Mouse (Mus musculus) hindbrain, embryonic 10.5 days (tissue): ENCODE measurements around the gene Daglb. TPM values are rescaled to one million over a fixed set of nuclear protein-coding genes. Genes with fewer than 3 reads are reported as not detected.
"Not testable (repeated sequence)": the region's sequence is repeated elsewhere in the genome, so short reads cannot be mapped to it uniquely, and the experiment has no call there.

Experiments used
- DNase-seq: peaks from one replicate; pipeline ENCODE4 v3.0.0-alpha.2; 2017; ENCODE audit warnings: low spot score
- H3K27ac ChIP-seq: fragments of 300-500 bp; sonication (generic); 2 replicates; pipeline ENCODE4 v1.5.1; 2016; ENCODE audit warnings: mild to moderate bottlenecking, moderate library complexity
- H3K27me3 ChIP-seq: fragments of 300-500 bp; sonication (generic); 2 replicates; pipeline ENCODE4 v1.6.1; 2016; ENCODE audit warnings: mild to moderate bottlenecking; ENCODE audit not compliant: poor library complexity, insufficient read depth, severe bottlenecking
- H3K36me3 ChIP-seq: fragments of 300-500 bp; sonication (generic); 2 replicates; pipeline ENCODE4 v1.6.1; 2016; ENCODE audit warnings: mild to moderate bottlenecking, moderate library complexity
- H3K4me1 ChIP-seq: fragments of 300-500 bp; sonication (generic); replicated peaks from 2 replicates; pipeline ENCODE4 v1.6.1; 2016; ENCODE audit warnings: mild to moderate bottlenecking
- H3K4me3 ChIP-seq: fragments of 300-500 bp; sonication (generic); 2 replicates; pipeline ENCODE4 v1.5.1; 2016; ENCODE audit warnings: mild to moderate bottlenecking, moderate library complexity
- H3K9me3 ChIP-seq: fragments of 300-500 bp; sonication (generic); 2 replicates; pipeline ENCODE4 v1.6.1; 2016; ENCODE audit warnings: mild to moderate bottlenecking, moderate library complexity
- WGBS: fragments of 180-500 bp; shearing (Covaris S2); methylation state at CpG from one replicate; pipeline ENCODE4 v1.1.7; 2016; 5-methylcytosine and 5-hydroxymethylcytosine counted together
- polyA plus RNA-seq: library from polyadenylated mRNA; unstranded; fragments of >200 nt; fragmentation: Nextera tagmentation; extraction: Ambion mirVana; gene quantifications from 2 replicates; pipeline ENCODE4 v1.2.1, GENCODE M21; 2016

Daglb gene
- polyA plus RNA-seq, 1 experiment from 2014 or later: 16.7 TPM

GRCm38 (mm10) chr5:143495708-143496107, 31.3 kb downstream of the Daglb start:
- H3K4me1 ChIP-seq: no peaks in the 10 kb centered on the region
- H3K9me3 ChIP-seq: no peaks in the 10 kb centered on the region
- H3K27me3 ChIP-seq: no peaks in the 10 kb centered on the region
- no peak overlapping the region for H3K27ac ChIP-seq
- WGBS: 91% methylated on average over 6 of the region's 6 CpGs
- DNase-seq: no peak
- no peak overlapping the region for H3K4me3 ChIP-seq
- peaks cover 76% of the 10 kb centered on the region for H3K36me3 ChIP-seq

GRCm38 (mm10) chr5:143497451-143497850, 33.1 kb downstream of the Daglb start:
- H3K4me1 ChIP-seq: no peaks in the 10 kb centered on the region
- no peak overlapping the region for H3K27ac ChIP-seq
- no peaks in the 10 kb centered on the region for H3K9me3 ChIP-seq
- no peaks in the 10 kb centered on the region for H3K27me3 ChIP-seq
- DNase-seq: no peak
- no peak overlapping the region for H3K4me3 ChIP-seq
- H3K36me3 ChIP-seq: peaks cover 76% of the 10 kb centered on the region
- 80% methylated on average over 3 of the region's 3 CpGs for WGBS

DNA sequence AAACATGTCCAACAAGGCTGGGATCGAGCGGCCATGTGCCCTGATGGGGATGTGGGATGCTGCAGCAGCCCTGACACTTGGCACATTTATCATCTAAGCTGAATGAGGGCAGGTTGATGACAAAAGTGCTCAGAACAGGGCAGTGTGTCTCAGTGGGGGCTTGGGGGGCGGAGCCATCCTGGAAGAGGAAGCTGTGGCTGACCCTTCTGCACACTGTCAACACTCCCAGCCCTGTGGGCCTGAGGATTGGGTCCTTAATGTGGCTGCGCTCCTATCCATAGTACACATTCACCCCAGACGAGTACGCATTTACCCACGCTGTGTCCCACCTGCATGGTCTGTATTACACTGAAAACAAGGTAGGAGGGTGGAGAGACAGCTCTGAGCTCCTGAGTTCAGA, 34.8 kb downstream of the Daglb start:
- peaks cover 79% of the 10 kb centered on the region for H3K36me3 ChIP-seq
- 94% methylated on average over 7 of the region's 7 CpGs for WGBS
- no peak overlapping the region for H3K27ac ChIP-seq
- no peak overlapping the region for H3K4me3 ChIP-seq
- H3K9me3 ChIP-seq: no peaks in the 10 kb centered on the region
- no peak for DNase-seq
- no peaks in the 10 kb centered on the region for H3K4me1 ChIP-seq
- no peaks in the 10 kb centered on the region for H3K27me3 ChIP-seq

DNA sequence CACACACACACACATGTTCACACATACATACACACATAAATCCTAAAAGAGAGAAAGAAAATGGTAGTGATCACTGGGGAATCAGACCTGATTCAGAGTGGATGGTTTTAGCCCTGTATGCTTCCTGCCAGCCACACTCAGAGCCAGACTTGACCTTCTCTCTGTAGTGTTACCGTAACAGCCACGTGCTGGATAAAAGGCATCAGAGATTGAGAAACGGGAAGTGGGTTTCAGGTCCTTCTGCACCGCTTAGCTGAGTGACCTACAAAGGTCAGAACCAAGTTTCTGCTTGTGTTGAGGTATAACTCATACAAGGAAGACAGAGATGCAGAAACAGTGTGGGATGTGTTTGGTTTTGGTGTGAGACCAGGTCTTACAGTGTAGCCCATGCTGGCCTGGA, 35.3 kb downstream of the Daglb start:
- Histone ChIP-seq H3K4me3 (no peak overlapping the region), H3K27me3 (no peaks in the 10 kb centered on the region), H3K9me3 (no peaks in the 10 kb centered on the region), H3K27ac (no peak overlapping the region), H3K36me3 (peaks cover 79% of the 10 kb centered on the region), H3K4me1 (no peaks in the 10 kb centered on the region)
- WGBS: 92% methylated on average over 4 of the region's 4 CpGs
- DNase-seq: no peak

- 90% methylated on average over 14 of the region's 14 CpGs for whole genome bisulfite sequencing
Observed at GRCm38 (mm10) chr5:143500711-143501110, 36.3 kb downstream of the Daglb start.

GRCm38 (mm10) chr5:143501140-143501539, 36.8 kb downstream of the Daglb start:
- Histone ChIP-seq H3K27ac (no peak overlapping the region), H3K4me1 (no peaks in the 10 kb centered on the region), H3K27me3 (no peaks in the 10 kb centered on the region), H3K9me3 (no peaks in the 10 kb centered on the region), H3K36me3 (peaks cover 79% of the 10 kb centered on the region), H3K4me3 (no peak overlapping the region)
- WGBS: 98% methylated on average over 8 of the region's 8 CpGs
- DNase-seq: no peak

More at GRCm38 (mm10) chr5:143500711-143501110, 36.3 kb downstream of the Daglb start:
- not testable (repeated sequence) for DNase-seq, H3K9me3 ChIP-seq, H3K4me1 ChIP-seq, H3K27ac ChIP-seq, H3K4me3 ChIP-seq, H3K27me3 ChIP-seq
- H3K36me3 ChIP-seq: peaks cover 79% of the 10 kb centered on the region

- Histone ChIP-seq H3K27me3 (no peaks in the 10 kb centered on the region), H3K9me3 (no peaks in the 10 kb centered on the region)
- 90% methylated on average over 2 of the region's 2 CpGs for WGBS
Observed at GRCm38 (mm10) chr5:143501649-143502048, 37.3 kb downstream of the Daglb start.

GRCm38 (mm10) chr5:143502899-143503557, 38.6 kb downstream of the Daglb start:
- no peaks in the 10 kb centered on the region for H3K27me3 ChIP-seq
- H3K4me1 ChIP-seq: peaks cover 7% of the 10 kb centered on the region; the same call in 1 of the 2 replicates
- H3K27ac ChIP-seq: no peak overlapping the region
- H3K9me3 ChIP-seq: no peaks in the 10 kb centered on the region
- H3K36me3 ChIP-seq: peaks cover 88% of the 10 kb centered on the region
- DNase-seq: no peak
- WGBS: 92% methylated on average over 19 of the region's 19 CpGs
- H3K4me3 ChIP-seq: no peak overlapping the region

More at GRCm38 (mm10) chr5:143501649-143502048, 37.3 kb downstream of the Daglb start:
- Histone ChIP-seq H3K4me3 (no peak overlapping the region), H3K27ac (no peak overlapping the region), H3K36me3 (peaks cover 79% of the 10 kb centered on the region), H3K4me1 (no peaks in the 10 kb centered on the region)
- DNase-seq: no peak

- DNase-seq: no peak
- H3K9me3 ChIP-seq: no peaks in the 10 kb centered on the region
- no peaks in the 10 kb centered on the region for H3K27me3 ChIP-seq
- peaks cover 93% of the 10 kb centered on the region for H3K36me3 ChIP-seq
- peaks cover 14% of the 10 kb centered on the region for H3K4me1 ChIP-seq
- no peak overlapping the region for H3K27ac ChIP-seq
- 97% methylated on average over 6 of the region's 6 CpGs for WGBS
- H3K4me3 ChIP-seq: no peak overlapping the region
Observed at GRCm38 (mm10) chr5:143503740-143504139, 39.4 kb downstream of the Daglb start.

GRCm38 (mm10) chr5:143504453-143504852, 40.1 kb downstream of the Daglb start:
- peaks cover 18% of the 10 kb centered on the region for H3K4me1 ChIP-seq
- WGBS: 73% methylated on average over 3 of the region's 3 CpGs
- H3K4me3 ChIP-seq: no peak overlapping the region
- peak; percentile 25 for DNase-seq
- H3K27me3 ChIP-seq: no peaks in the 10 kb centered on the region
- no peak overlapping the region for H3K27ac ChIP-seq
- no peaks in the 10 kb centered on the region for H3K9me3 ChIP-seq
- H3K36me3 ChIP-seq: peaks cover 92% of the 10 kb centered on the region

GRCm38 (mm10) chr5:143505056-143505455, 40.7 kb downstream of the Daglb start:
- Histone ChIP-seq H3K36me3 (peaks cover 93% of the 10 kb centered on the region), H3K27ac (no peak overlapping the region), H3K27me3 (no peaks in the 10 kb centered on the region), H3K4me3 (no peak overlapping the region), H3K4me1 (peaks cover 22% of the 10 kb centered on the region), H3K9me3 (no peaks in the 10 kb centered on the region)
- DNase-seq: no peak
- WGBS: 94% methylated on average over 8 of the region's 8 CpGs

GRCm38 (mm10) chr5:143505545-143505944, 41.2 kb downstream of the Daglb start:
- Histone ChIP-seq H3K4me3 (no peak overlapping the region), H3K4me1 (peaks cover 24% of the 10 kb centered on the region), H3K27ac (no peak overlapping the region), H3K36me3 (peaks cover 96% of the 10 kb centered on the region), H3K27me3 (no peaks in the 10 kb centered on the region), H3K9me3 (no peaks in the 10 kb centered on the region)
- DNase-seq: no peak
- WGBS: 87% methylated on average over 7 of the region's 7 CpGs

DNA sequence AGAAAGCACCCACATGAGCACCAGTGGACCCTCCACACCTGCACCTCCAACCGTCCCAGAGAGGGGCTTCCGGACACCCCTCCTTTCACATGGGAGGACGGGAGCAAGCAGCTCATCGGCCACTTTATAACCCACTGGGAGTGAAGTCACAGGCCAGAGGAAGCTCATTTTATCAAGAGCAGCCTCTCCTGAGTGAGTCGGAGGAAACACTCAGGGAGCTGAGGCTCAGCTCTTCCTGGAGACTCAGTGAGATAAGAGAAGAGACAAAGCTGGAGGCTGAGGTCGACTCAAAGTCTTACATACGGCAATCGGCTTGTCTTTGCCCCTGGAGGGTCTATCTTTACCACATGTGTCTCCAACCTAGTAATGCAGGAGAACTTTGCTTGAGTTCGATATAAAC, 44.9 kb downstream of the Daglb start:
- DNase-seq: no peak
- 82% methylated on average over 9 of the region's 9 CpGs for WGBS
- Histone ChIP-seq H3K4me3 (no peak overlapping the region), H3K27me3 (no peaks in the 10 kb centered on the region), H3K27ac (no peak overlapping the region), H3K36me3 (peaks cover 97% of the 10 kb centered on the region), H3K4me1 (peaks cover 30% of the 10 kb centered on the region), H3K9me3 (no peaks in the 10 kb centered on the region)

DNA sequence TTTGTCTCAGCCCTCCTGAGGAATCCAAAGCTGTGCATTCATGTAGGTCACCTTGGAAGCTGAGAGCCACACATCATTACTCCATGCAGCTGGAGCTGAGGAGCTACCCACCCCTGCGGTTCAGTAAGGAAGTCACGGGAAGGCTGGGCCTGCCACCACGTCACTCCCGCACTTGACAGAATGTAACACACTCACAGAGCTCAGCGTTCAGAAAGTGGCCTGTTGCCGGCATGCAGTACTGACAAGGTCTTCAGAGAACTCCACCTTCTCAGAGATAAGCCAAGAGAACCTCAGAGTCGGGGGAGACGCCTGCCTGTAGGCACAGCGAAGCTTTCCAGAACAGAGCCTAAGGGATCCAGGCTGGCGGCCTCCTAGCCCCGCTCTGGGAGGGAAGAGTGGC, 45.4 kb downstream of the Daglb start:
- WGBS: 84% methylated on average over 11 of the region's 11 CpGs
- Histone ChIP-seq H3K4me1 (peaks cover 30% of the 10 kb centered on the region), H3K4me3 (no peak overlapping the region), H3K27me3 (no peaks in the 10 kb centered on the region), H3K9me3 (no peaks in the 10 kb centered on the region), H3K27ac (no peak overlapping the region), H3K36me3 (peaks cover 97% of the 10 kb centered on the region)
- no peak for DNase-seq
